Mouse (Mus musculus): ENCODE data around the gene Oxsr1.
"Not testable (repeated sequence)": the region's sequence is repeated elsewhere in the genome, so short reads cannot be mapped to it uniquely, and the experiment has no call there.

Gene Oxsr1

DNA sequence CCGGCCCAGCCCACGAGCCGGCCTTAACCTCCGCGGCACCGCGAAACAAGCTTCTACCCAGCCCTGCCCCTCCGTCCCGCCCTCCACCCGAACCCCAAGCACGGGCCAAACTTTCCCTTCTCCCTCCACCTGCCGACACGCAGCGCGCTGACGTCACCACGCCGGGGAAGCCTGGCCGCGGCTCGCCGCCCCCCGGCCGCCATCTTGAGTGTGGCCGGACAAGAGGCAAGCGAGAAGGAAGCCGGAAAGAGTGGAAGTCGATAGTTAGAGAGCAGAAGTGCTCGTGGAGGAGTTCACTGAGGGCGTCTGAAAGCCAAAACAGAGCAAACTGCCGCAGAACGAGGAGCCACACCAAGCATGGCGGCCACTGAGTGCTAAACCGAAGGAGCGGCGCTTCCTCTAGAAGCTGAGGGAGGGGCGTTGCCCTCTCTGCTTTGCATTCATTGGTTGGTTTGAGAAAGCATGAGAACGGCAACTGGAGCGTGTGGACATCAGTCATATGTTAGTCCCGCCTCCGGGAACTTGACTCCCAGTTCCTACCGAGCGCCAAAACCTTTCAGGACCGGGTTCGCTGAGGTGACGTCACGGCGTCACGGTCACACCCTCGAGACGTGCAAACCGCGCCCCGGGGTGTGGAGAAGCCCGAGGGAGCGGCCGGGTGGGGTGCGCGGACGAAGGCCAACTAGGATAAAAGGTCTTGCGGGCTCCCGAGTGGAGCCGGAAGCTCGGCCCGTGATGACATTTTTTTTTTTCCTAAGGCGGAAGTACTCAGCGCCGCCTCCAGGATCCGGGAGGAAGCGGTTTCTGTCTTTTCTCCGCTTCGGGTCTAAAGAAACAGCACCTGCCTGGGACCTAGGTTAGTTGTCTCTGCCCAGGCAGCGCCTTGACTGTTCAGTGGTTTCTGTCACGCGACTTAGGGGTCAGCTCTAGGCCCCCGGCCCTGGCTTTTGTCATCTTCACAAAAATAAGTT is at the start of gene Oxsr1:
Gene Oxsr1 (minus strand): TSS at position 139 of the 971 bp plus-strand sequence.
- peak; percentile 100 for DNase-seq

DNA sequence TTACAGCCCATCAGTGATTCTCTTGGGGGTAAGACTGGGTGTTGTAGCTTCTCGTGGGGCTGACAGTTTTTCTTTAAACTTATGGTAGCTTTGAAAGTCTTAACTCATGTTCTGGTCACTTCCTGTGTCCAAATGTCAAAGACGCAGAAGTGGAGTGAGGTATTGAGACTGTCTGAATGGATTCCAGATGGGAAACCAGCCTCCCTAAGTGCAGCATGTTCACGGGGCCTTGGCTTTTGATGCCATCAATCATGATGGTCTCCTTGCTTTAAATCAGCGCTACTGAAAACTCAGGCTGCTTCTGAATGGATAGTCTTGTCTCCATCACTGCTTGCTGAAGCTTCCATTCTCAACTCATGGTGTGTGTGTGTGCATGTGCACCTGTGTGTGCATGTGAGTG is 49.0 kb upstream of the Oxsr1 start:
- no peak for DNase-seq

DNA sequence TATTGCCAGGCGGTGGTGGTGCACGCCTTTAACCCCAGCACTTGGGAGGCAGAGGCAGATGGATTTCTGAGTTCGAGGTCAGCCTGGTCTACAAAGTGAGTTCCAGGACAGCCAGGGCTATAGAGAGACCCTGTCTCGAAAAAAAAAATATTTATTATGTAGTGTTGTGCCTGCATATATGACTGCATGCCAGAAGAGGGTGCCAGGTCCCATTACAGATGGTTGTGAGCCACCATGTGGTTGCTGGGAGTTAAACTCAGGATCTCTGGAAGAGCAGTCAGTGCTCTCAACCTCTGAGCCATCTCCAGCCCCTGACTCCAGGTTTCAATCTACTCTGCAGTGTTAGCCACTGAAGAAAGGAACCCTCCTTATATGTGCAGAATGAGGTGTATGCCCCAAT is 48.5 kb upstream of the Oxsr1 start:
- DNase-seq, result not testable (repeated sequence)

DNA sequence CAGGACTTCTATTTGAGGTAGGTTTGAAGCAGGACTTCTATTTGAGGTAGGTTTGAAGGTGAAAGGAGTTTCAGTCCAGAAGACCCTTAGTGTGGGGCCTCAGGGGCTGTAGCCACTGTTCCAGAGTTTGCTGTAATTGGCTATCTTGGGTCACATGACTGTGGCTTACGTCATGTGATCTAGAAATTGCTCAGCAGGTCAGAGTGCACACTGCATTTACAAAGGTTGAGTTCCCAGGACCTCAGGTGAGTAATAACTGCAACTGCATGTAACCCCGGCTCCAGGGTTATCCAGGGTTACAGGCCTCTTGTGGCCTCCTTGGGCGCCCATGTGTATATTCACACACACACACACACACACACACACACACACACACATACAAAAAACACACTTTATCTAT is 46.1 kb upstream of the Oxsr1 start:
- DNase-seq, result no peak

DNA sequence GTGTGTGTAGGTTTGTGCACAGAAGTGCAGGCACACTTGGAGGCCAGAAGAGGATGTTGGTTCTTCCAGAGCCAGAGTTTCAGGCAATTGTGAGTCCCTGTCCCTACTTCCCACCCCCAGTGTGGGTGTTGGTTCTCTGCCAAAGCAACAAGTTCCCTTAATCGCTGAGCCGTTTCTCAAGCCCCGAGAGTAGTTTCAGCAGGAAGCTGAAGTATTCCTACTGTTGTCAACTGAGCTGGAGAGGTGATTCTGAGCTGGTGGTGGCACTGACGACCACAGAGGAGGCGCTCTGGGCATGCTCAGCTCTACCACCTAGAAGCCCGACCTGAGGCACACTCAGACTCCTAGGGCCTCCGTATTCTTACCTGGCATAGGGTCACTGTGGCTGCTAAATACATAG is 43.1 kb upstream of the Oxsr1 start, which contains the start of gene Slc22a14:
Gene Slc22a14 (minus strand): TSS at position 270 of the 400 bp plus-strand sequence.
- peak; percentile 47 for DNase-seq

DNA sequence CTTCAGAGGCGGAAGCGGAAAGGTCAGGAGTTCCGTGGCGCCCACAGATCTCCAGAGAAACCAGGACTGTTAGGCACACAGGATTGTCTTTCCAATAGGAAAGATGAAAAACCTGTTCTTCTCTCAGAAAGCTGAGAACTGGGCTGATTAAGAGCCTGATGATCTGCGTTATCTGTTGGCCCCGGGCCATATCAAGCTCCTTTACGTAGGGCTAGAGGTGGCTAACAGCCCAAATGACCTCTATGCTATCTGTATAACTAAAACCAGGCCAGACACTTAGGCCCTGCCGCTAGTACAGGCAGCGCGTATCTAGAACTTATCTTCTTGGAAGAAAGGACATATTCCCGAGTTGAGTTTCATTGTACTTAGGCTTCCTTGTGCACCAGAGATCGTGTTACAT is 41.0 kb upstream of the Oxsr1 start:
- DNase-seq, result no peak

DNA sequence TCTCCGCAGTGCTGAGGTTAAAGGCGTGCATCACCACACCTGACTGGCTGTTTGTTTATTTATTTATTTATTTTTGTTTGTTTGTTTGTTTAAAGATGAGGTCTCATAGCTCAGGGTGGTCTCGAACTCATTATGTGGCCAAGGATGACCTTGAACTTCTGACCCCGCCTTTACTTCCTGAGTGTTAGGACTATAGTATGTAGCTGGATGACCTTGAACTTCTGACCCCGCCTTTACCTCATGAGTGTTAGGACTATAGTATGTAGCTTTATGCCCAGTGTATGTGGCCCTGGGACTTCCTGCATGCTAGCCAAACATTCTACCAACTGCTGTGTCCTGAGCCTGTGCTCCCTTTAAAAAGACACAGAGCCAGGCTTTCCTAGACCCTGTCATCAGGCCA is 39.2 kb upstream of the Oxsr1 start:
- no peak for DNase-seq

DNA sequence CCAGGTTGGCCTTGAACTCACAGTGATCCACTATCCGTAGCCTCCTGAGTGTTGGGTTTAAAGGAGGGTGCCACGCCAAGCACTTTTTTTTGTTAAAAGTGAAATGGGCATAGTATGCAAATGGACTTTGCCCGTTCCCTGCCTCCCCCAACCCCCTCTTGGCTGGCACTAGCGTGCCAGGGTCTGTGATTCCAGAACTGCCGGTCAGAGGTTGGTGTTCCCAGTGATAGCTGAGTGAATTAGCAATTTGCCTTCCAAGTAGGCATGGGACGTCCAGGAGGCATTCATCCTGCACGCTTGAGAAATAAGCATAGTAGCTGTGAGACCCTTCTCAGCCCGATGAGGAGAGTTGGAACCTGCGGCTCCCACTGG is 35.8 kb upstream of the Oxsr1 start:
- no peak for DNase-seq

DNA sequence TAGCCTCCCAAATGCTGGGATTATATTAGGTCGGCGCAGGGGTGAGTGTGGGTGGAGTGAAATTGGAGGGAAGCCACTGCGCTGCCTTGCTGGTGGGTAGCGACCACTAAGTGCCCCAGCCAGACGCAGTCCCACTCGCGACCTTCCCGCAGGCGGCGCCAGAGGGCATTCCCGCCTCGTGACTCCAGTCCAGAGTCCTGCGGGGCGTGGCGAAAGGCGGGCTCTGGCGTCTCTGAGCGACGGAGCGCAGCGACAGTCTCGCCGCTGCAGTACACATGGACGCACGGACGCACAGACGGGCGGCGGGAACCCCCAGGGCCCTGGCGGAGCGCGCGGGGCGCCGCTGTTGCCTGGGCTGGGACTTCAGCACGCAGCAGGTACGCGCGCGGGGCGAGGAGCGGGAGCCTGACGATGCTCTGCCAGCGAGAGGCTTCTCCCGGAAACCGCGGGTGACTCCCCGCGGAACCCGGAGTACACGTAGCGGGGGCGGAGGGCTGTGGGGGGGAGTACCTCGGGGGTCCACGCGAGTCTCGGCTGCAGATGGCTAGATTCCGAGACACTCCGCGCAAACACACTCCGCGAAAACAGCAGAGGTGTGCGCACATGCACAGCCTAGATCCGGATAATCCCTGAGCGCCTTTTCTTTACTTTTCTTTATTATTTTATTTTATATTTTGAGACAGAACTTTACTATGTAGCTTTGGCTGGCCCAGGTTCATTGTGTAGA is 35.3 kb upstream of the Oxsr1 start, which contains the start of gene Xylb:
Gene Xylb (plus strand): TSS at position 51 of the 727 bp plus-strand sequence.
- DNase-seq, result peak; percentile 98

DNA sequence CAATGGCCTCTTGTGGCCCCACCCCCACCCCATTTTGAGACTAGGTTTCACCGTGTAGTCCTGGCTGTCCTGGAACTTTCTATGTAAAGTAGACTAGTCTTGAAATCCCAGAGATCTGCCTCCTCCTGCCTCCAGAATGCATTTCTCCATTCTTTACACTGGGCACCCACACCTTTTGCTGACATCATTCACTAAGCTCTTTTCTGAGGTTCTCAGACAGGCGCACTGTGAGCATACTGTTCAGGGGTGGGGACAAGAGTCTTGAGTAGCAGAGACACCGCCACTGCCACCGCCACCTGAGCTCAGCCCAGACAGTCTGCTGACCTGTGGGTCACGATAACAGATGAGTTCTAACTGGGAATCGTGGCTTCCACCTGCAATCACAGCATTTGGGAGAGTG is 33.7 kb upstream of the Oxsr1 start:
- no peak for DNase-seq

DNA sequence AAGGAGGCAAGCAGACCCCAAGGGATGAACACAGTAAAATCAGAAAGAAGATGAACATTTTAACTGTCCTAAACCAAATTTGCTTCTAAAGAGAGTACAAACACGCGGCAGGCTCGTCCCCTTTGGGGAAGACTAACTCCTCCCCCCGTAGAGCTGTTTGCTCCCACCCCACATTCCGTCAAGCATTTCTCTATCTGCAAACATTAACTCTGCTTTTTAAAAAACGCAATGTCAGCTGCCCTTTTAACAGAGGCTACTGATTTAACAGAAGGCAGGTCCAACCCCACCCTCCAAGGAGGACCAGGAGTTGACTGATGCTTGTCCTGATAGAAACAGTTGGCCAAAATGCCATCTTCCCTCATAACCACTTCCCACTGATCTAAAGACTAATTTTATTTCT is 31.7 kb upstream of the Oxsr1 start:
- DNase-seq, result no peak

DNA sequence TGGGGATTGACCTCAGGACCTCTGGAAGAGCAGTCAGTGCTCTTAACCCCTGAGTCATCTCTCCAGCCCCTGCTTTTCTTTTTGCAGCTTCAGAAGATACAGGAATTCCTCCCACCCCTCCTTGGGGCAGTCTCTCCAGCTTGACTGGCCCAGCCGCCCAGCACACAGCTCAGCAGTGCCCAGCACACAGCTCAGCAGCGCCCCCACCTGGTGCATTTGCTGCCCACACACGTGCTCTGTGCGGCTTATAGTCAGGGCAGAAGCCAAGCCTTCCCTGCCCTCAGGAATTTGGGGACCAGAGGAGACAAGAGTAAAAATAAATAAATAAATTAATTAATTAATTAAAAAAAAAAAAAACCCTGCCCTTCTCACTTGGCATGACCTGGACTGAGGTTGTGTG is 29.8 kb upstream of the Oxsr1 start:
- peak; percentile 91 for DNase-seq

DNA sequence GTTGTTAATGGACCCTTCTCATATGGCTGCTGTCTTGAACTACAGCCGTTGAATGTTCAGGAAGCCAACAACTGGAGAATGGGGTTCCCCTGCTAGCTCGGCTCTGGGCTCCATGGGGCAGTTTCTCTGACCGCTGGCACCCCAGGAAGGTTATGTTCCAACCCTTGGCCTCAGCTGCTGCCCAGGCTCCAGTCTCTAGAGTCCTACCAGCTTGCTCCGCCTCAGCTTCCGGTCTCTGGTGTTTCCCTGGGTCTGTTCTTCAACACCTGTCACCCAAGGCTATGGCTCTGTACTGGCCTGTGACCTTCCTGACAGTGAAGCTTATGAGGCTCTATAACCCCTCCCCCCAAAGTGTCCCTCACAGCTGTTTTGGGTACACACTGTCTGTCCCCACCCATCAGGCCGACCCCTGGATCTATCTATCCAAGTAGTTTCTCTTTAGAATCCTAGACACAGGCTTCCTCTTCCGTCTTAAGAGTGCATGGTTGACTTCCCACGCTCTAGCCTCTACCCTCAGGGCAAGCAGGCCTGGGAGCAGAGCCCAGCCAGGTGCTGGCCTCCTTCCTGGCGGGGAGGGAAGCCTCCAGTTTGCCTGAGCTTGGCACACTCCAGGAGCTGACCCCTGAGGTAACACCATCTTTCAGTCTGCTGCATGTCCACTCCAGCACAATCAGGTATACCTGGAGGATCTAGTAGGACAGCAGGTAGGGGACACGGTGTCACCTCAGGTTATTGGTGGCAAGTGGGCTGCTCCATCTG is 28.9 kb upstream of the Oxsr1 start:
- no peak for DNase-seq

DNA sequence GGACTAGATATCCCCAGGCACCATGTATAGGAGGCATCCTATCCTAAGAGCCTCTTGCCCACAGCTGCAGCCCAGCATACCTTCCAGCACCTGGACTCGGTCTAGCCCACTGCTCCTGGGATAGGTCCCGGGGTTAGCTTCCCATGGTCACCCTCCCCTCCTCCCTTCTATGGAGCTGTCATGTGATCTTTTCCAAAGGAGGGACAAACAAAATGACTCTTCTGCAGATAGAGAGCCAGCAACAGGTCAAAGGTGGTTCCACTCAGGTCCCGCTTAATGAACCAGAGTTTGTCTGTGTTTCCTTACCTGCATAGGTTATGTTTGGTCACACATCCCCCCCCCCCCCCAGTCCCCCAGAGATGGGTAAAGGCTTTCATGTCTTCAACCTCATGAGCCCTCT is 28.3 kb upstream of the Oxsr1 start:
- DNase-seq, result no peak

DNA sequence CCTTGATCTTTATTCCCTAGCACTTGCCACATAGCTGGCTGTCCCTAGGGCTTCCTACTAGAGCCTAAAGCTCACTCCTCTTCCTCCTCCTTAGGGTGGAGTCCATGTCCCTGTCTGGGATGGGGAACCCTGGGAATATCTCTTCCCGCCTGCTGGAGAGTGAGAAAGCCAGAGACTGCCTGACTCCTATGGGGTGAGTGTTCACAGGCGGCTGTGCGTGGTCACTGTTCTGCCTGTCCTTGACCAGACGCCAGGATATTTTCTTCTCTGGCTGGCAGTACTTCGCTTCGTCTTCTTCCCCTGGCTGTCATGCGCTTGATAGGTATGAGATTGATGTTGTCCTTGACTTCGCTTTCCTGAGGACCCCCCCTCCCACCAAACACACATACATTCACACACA is 24.1 kb upstream of the Oxsr1 start:
- no peak for DNase-seq

DNA sequence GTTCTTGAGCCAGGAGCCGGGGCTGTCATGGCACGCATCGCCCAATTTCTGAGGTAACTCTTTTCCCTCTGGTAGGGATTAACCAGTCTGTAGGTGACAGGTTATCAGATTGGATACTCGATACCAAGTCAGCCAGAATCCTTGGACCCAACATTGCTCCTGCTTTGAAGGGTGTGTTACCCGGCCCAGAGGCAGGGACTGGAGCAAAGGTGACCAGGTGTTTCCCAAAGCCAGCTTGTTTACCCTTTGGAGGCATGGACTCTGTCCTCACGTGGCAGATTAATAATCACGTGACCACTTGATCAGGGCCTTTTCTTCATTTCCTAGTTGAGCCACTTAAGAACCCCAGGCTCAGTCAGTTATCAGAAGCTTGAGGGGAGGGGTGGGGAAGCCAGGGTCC is 20.5 kb upstream of the Oxsr1 start:
- DNase-seq, result peak; percentile 53

DNA sequence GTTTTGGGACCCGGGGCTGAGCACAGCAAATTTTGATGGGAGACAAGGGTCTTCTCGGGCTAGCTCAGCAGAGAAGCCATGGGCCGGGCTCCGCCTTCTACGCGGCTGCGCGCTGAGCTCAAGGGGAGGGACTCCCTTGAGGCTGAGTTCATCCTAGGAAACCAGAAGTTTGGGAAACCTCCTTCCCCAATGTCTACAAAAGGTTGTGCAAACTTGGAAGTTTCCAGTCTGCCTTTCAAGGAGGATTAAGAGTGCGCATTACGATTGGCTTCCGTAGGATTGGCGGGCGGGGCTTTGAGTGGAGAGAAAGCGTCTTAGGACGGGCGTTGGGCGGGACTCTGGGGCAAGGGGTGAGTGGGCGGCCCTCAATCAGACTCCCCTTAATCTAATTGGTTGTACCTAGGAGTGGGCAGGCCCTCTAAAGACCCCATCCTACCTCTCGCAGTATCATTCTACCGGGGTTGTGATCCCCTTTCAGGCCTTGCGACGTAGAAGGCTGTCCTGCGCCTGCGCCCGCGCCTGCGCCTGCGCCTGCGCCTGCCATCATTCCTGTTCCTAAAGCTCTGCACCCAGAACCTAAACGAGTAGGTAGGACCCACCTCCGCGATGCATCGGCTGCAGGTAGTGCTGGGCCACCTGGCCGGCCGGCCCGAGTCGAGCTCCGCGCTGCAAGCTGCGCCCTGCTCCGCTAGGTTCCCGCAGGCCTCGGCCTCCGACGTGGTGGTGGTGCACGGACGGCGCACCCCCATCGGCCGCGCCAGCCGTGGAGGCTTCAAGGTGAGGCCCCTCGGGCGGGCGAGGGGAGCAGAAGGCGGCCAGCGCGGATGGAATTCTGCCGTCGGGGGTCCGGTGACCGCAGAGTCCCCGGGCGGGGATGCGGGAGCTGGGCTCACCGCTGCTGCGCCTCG is 18.9 kb upstream of the Oxsr1 start, which contains the start of gene Myd88:
Gene Myd88 (minus strand): TSS at position 503 of the 908 bp plus-strand sequence.
- DNase-seq, result peak; percentile 99

DNA sequence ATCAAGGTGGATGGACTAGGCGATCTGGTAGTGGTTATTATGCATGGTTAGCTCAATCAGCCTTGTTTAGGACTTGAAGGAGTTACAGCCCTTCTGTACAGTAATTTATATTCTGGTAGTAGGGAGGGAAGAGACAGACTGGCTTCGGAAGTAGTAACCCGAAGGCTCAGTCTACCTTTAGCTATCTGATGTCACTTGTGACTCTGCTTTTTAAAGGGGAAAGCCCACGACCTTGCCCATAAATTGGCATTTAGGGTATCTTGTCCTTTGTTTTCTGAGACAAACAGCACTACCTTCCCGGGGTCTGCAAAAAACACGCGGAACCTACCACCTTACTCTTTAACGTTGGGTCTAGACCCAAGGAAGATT is 18.0 kb upstream of the Oxsr1 start:
- DNase-seq, result no peak

DNA sequence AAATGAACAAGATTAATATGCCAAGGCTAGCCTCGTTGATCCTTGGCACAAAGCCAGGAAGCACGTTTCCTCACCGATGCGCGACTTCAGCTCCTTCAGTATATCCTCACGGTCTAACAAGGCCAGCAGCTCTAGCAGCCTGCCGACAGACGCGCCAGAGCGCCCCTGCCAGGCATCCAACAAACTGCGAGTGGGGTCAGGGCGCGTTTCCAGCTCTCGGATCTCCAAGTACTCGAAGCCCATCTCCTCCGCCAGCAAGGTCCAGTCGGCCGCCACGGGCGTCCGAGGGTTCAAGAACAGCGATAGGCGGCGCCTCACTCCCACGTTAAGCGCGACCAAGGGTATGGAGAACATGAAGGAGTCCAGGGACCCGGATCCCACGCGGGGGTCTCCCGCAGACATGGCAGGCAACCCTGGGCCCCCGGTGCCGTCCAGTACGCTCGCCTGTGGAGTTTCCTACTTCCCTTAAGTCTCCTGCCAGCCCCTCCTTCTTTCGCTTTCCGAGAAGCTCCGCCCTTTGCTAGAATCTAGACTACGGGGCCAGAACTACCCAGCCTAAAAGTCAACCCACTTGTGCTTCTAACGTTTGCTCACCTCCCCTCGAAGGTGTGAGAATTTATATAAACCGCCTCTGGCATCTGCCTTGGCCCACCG is 17.5 kb upstream of the Oxsr1 start, which contains the start of gene Acaa1a:
Gene Acaa1a (plus strand): TSS at position 119 of the 654 bp plus-strand sequence.
- peak; percentile 90 for DNase-seq

DNA sequence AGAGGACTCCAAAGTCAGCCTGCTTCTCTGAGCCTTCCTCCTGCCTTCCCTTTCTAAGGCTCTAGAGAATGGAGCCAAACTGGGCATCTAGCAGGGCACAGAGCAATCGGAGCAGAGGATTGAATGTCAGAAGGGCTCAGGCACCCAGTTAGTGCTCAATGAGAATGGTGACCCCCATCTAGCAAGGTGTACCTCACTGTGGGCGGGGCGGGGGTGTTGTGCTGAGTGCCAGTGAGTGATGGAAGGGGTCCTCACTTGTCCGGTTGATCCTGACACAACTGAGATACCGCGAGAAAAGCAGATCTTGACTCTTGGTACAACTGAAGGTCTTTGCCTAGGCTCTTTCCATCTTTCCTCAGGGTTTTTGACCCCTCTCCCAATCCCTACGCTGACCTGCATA is 16.9 kb upstream of the Oxsr1 start:
- no peak for DNase-seq

DNA sequence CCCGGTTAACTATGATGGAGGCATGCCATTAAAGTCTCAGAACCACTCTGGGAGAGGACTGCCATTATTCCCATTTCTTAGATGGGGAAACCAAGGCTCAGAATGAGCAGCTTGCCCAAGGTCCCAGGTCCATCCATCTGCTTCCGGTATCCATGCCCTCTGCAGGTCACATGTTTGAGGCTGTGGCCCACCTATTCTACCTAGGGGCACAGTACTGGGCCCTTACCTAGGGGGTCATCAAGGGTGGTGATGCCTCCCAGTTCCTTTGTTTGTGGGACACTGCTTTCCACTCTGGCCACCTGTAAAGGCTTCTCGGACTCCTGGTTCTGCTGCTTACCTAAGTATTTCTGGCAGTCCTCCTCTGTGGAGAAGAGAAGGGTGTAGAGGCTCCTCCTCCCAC is 16.1 kb upstream of the Oxsr1 start:
- DNase-seq, result no peak
